Mouse (Mus musculus) testis, postnatal 10 days (tissue): ENCODE data around the gene Zfp276.

Experiments used
- DNase-seq: peaks from one replicate; pipeline ENCODE4 v3.0.0; 2021; ENCODE audit warnings: low spot score

Gene Zfp276

GRCm38 (mm10) chr8:123291716-123292115 lies 37.7 kb downstream of the Zfp276 start:
- DNase-seq = no peak

DNA sequence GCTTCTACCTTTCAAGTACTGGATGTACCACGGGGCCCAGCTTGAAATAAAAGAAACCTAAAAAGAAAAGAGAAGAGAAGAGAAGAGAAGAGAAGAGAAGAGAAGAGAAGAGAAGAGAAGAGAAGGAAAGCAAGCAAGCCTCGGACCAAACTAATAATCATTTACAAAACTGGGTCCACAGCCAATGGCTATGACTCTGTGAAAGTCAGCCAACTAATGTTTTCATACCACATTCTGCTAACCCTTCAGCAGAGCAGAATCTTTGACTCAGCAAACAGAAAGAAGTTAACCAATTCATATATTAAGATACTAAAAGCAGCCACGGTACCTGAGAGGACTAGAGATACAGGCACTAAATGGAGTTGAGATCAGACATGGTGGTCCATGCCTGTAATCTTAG lies 38.3 kb downstream of the Zfp276 start:
- DNase-seq = no peak

DNA sequence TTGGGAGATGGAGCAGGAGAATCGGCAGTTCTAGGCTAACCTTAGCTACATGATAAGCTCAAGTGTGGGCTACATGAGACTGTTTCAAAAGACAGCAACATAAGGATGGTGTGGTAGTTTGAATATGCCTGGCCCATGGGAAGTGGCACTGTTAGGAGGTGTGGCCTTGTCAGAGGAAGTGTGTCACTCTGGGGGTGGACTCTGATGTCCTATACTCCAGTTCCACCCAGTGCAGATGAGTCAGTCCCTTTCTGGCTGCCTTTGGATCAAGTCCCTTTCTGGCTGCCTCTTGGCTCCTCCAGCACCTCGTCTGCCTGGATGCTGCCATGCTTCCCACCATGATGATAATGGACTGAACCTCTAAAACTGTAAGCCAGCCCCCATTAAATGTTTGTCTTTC lies 38.8 kb downstream of the Zfp276 start:
- no peak for DNase-seq

DNA sequence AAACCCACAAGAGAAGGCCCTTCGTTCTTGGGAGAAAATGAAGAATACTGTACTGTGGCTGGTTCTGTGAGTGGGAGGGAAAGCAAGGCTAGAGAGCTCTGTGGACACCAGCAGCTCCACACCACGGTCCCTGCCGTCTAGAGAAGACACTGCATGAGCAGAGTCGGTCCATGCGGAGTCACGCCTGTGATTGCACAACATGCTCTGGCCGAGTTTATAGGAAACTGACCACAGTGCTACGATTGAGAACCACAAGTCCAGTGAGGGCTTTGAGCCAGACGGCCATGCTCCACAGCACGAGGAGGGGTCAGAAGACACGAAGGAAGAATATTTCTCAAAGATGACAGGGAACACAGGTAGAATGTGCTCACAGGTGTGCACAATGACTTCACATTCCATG lies 44.3 kb downstream of the Zfp276 start:
- DNase-seq = no peak

DNA sequence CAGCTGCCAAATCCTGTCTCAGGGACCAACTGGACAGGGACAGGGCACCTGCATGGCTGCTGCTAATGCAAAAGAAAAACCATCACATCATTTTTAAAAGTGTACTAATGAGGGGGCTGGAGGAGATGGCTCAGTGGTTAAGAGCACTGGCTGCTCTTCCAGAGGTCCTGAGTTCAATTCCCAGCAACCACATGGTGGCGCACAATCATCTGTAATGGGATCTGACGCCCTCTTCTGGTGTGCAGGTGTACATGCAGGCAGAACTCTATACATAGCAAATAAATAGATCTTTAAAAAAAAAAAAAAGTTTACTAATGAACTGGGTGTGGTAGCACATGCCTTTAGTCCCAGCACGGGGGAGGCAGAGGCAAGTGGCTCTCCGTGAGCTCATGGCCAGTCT lies 54.7 kb downstream of the Zfp276 start:
- no peak for DNase-seq

- no peak for DNase-seq
Observed at GRCm38 (mm10) chr8:123317781-123318466, 63.9 kb downstream of the Zfp276 start.

DNA sequence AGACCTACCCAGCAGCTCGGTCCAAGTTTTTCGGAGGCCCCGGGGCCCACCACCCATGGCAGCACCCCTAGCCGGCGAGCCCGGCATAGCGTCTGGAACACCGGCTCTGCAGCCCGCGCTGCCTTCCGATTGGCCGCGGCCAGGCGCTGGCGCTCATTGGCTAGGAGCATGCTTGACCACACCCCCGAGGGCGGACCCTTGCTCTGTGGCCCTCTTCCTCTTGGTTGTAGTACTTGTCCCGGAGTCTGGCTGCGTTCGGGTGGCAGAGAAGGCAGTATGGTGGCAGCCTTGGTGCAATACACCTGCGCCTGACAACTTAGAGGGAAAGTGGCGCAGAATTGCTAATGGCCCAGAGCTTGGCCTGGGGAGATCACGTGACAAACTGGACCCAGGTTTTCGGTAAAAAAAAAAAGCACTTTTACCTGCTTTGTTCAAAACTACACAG lies 64.5 kb downstream of the Zfp276 start, which contains the start of gene Fanca:
TSS of gene Fanca (minus strand) at position 110 of the 445 bp plus-strand sequence.
- DNase-seq = peak; percentile 96
